Mouse (Mus musculus) embryo, embryonic 11 days (tissue): ENCODE measurements around the gene Gtsf1.
A peak's percentile ranks its signal among the peaks of the same experiment; 100 is the strongest.

ENCODE experiments used
- DNase-seq: peaks from one replicate; pipeline ENCODE4 v3.0.0-alpha.2; 2015

Gtsf1 gene

GRCm38 (mm10) chr15:103377752-103378664 lies 52.3 kb downstream of the Gtsf1 start:
- DNase-seq, result no peak

DNA sequence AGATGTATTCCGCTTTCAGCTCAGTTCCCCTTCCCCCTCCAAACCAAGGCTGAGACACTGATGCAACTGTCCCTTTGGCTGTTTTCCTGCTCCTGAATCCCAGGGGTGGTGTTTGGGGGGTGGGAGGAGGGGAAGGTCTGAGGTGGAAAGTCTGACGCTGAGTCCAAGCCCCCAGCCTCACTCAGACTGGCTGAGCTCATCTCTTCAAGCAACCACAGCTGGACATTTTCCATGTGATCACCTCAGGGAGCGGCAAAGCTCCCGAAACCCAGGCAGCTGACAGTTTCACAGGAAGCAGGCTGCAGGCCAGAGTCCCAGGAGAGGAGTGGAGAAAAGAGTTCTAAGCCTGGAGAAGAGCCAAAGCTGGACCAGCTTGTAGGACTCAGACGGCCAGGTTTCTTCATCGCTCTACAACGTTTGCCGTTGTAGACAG lies 53.4 kb downstream of the Gtsf1 start:
- DNase-seq, result no peak

DNA sequence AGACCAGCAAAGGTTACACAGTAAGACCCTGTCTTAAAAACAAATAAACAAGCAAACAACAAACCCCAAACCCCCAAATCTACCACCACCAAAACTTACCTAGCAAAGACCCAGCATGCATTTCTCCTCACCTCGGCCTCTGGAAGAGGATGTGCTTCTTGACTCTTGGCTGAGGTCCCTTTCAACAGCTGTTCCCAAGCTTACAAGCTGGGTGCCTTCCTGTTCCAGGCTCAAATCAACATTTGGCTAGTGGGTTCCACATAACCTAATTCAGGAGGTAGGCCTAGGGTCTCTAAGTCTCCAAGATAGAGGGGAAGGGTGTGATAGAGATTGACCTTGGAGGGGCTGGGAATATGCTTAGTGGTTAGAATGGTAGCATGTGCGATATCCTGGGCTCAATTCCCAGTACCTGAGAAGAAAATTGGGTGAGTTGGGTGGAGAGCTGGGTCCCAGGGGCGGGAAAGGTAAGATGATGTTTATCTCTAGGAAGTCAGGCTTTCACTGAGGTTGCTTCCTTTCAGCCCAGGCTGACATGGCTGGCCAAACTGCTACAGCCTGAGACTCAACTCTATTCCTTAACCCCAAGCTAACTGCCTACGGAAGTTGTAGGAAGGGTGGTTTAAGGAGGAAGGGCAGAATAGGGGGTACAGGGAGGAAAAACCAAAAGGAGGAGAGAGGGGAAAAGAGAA lies 55.0 kb downstream of the Gtsf1 start:
- no peak for DNase-seq

- no peak for DNase-seq
These were observed 57.8 kb downstream of the Gtsf1 start for GRCm38 (mm10) chr15:103372461-103372860.

DNA sequence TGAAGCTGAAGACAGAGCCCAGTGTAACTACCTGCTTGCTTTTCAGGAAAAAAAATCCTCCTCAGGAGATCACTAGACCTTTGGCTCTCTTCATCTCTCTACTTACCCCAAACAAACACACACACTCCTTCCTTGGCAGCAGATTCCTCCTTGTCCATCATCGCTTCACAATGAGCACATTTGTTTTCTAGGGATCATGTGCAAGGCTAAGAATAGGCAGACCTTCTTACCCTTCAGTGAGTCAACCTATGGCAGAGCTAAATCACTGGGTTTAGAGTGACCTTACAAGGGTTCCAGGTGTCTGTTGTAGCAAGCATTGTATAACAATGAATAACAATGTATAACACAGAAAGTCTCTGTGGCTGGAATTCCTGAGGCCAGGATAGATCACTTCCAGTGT lies 58.5 kb downstream of the Gtsf1 start:
- no peak for DNase-seq

DNA sequence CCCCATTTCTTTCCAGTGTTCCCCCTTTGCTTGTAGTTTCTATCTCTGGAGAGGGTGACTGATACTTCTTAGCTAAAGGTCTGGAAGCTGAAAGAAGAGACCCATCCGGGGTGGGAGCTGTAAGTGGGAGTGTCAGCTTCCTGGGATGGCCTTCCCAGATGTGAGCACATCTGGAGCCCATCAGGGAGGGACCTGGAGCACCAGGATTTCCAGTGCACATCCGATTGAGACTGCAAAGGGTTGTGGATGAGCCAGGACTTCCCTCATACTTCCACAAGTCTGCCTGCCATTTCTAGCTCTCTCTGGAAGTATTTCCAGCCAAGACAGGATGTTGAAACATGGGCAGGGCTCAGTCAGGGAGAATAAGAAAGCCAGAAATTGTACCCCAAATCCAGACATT lies 59.1 kb downstream of the Gtsf1 start:
- DNase-seq, result peak; percentile 52

DNA sequence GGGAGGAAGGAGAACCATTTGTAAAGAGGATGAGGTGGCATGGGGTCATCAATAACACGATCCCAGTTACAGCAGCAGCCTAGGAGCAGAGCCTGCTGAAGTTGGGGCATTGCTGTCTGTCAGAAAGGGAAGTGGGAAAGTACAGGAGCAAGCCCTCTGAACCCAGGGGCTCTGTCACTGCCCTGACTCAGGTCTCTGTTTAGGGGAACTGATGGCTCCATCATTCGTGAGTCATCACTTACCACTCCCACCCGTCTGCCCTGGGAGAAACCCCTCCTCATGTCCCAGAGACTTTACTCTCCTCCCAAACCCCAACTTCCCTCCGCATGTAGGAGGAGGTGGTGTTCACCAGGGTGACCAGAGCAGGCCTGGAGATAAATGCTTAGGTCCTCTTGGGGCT lies 59.8 kb downstream of the Gtsf1 start:
- DNase-seq, result no peak

- no peak for DNase-seq
These were observed 61.1 kb downstream of the Gtsf1 start for GRCm38 (mm10) chr15:103369123-103369522.

DNA sequence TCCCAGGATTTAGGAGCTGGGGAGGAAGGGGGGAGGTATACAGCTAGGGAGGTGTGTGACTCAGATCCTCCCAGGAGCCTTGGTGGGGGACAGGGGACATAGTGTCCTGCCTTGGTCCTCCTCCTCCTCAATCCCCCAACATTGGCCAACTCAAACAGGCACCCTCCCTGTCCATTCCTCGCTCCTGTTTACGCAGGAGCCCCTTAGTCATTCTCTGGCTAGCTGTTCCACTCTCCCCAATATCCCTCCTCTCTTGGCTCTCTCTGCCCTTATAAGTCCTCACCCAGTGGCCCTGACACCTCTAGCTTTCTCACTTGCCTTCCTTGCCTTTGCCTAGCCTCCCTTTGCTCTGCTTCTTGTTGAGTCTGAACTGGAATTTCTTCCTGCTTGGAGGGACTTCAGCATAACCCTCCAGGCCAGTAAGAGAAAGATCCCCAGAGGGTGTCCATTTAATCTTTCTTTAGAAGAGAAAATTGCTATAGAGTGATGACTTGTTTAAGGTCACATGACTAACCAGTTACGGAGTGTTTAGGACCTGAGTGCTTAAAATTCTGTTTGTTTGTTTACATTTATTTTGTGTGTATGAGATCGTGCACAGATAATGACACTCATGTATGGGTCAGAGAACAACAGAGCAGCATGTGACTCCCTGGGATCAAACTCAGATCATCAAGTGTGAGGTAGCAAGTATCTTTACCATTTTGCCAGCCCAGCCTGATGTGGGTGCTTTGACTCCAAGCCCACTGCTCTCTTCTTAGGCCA lies 61.9 kb downstream of the Gtsf1 start:
- no peak for DNase-seq

DNA sequence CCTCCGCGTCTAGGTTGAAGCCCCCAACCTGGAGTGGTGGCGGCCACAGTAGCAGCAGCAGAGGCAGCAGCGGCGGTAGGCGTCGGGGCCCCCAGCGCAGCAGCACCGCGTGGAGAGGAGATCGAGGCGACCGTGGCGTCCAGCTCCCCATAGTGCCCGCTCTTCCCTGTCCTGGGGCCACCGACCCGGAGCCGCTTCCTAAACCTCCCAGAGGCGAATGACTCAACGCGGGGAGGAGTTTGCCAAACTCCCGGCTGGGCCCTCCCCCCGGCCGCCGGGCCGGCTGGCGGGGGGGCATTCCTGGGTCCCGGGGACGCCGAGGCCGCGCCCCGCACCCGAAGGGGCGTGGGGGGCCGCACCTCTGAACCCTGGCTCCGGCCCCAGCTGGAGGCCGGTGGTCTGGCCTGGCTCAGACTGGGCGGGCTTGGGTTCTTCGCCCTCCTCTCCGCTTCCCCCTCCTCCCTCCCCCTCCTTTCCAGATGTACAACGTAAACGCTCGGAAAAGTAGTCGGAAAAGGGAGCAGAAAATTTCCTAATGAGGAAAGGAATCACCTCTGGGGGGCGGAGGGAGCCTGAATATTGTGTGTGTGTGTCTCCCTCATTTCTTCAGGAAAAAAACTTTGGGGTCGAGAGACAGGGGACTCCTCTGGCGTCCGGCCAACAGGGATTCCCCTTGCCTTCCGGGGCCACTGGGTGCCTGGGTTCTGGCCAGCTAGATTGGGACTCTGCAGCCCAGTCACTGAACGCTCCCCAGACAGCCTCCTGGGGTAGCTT lies 63.7 kb downstream of the Gtsf1 start, which contains the start of gene Itga5:
Gene Itga5 (minus strand): TSS at position 388 of the 774 bp plus-strand sequence.
- peak; percentile 80 for DNase-seq

DNA sequence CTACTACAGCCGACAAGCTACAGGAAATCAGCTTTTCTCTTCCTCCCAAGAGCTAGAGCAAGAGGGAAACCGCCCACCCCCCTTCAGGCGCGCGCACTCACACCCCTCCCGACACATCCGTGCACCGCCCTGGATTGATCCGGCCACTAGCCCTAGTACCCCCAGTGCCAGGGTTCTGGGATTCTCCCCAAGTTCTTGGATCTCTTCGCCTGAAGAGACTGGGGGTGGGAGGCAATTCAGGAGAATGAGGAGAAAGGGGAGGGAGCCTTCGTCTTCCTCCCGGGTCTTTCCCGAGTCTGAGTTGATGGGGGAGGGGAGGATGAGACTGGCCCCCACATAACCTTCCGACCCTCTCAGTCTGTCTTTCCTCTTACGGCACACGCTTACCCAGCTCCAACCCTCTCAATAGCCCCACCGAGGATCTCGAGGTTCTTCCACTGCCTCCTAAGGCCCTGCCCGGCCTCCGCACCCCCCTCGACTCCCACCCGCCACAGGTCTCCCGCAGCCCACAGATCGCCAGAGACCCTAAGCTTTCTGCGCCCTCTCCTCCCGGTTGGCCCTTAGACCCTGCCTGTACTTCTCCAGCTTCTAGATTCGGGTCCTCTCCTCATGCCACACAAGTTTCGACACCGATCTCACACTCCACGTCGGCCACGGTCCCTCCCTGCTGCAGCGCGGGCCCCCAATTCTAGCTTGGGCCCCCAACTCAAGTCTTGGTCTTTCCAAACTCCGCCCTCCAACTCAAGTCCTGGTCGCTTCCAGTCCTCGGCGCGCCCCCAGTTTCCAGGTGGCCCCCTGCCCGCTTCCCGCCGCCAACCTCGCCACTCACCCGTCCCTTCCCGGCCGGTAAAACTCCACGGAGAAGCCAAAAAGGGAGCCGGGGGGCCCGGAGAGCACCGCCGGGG lies 64.5 kb downstream of the Gtsf1 start:
- DNase-seq, result peak; percentile 70

- DNase-seq, result no peak
These were observed 65.5 kb downstream of the Gtsf1 start for GRCm38 (mm10) chr15:103364761-103365160.

DNA sequence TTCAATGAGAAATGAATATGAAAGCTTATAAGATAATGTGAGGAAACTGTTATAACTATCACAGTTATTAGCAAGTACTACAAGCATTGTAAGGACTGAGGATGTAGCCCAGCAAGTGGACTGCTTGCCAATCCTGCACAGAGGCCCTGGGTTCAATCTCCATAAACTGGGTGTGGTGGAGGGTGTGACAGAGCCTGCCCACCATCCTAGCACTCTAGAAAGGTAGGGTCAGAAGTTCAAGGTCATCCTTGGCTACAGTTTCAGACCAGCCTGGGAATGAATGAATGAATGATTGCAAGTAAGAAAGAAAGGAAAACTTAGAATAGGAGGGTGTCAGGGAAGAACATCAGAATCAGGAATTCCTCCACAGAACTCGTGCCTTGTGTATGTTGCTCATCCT lies 66.5 kb downstream of the Gtsf1 start:
- no peak for DNase-seq

DNA sequence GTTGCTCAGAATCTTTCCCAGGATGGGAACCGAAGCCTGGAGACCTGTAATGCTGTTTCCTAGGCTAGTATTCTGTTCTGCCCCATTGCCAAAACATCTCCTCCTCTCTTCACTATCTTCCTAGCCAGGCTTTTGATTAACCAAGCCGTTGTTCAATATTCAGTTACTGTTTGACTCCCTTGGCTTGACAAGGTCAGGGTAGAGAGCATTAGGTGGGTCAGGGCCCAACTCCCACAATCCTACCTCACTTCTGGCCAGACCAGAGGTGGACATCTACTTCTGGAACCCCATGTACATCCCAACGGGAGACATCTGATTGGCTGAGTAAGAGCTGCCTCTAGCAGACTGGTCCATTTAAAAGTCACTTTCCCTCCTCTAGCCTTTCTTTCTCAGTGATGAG lies 67.3 kb downstream of the Gtsf1 start:
- no peak for DNase-seq

DNA sequence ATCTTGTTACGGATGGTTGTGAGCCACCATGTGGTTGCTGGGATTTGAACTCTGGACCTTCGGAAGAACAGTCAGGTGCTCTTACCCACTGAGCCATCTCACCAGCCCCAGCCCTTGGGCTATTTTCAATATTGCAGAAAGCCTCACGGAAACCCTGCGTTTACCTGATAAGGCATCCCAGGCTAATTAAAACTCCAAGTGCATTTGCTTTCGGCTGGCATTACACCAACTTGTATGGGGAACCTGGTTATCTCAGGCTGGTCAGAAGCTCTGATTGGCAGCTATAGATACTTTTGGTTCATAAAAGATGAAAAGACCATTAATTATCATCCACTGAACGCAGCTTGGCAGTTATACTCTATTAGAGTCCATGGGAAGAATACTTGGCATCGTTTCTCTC lies 67.9 kb downstream of the Gtsf1 start:
- no peak for DNase-seq

GRCm38 (mm10) chr15:103361269-103361668 lies 69.0 kb downstream of the Gtsf1 start:
- no peak for DNase-seq

- no peak for DNase-seq
These were observed 70.2 kb downstream of the Gtsf1 start for GRCm38 (mm10) chr15:103359869-103360602.

- no peak for DNase-seq
These were observed 71.2 kb downstream of the Gtsf1 start for GRCm38 (mm10) chr15:103359122-103359510.

- DNase-seq, result peak; percentile 65
These were observed 71.8 kb downstream of the Gtsf1 start for GRCm38 (mm10) chr15:103358278-103359121.

- no peak for DNase-seq
These were observed 72.5 kb downstream of the Gtsf1 start for GRCm38 (mm10) chr15:103357817-103358216.
